Mouse (Mus musculus): ENCODE results near the gene Dock6. TPM values are rescaled to one million over a fixed set of nuclear protein-coding genes. Genes with fewer than 3 reads are reported as not detected.
"Not testable (repeated sequence)": the region's sequence is repeated elsewhere in the genome, so short reads cannot be mapped to it uniquely, and the experiment has no call there.

The Dock6 gene
- total and polyA plus RNA-seq, 3 experiments, result 5.0 to 21.3 TPM; not detected in 1

DNA sequence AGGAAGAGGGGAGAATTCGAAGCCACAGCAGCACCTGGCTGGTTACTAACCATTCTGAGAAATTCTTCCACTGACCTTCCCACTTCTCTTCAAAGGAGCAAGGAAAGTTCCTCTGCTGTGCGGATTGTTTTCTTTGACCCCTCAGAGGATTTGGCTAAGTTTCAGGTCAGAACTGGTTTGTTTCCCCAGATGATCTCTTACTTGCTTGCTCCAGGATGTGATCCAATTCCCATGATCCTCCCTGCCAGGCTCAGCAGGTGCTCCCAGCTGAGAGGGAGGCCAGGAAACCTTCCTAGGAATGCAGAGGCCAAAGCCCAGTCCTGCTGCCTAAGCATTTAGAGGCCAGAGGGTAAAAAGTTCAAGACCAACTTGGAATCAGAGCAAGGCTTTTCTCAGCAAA, 14.2 kb upstream of the Dock6 start:
- H3K4me3 ChIP-seq (ENCODE audit: control insufficient read depth in 1 of 2, insufficient read depth in 1 of 2, low read depth in 2 of 2, low read length in 2 of 2), result no peak overlapping the region
- no peaks in the 10 kb centered on the region for H3K9me3 ChIP-seq (replicated peaks; ENCODE audit: insufficient read depth, low read length)
- no peak for DNase-seq (ENCODE audit: low read depth, low spot score)
- H3K27me3 ChIP-seq (ENCODE audit: control insufficient read depth in 1 of 2, insufficient read depth in 2 of 2, low read length in 2 of 2), result peaks cover 7 to 10% of the 10 kb centered on the region in 2 experiments
- H3K36me3 ChIP-seq (ENCODE audit: control insufficient read depth in 1 of 2, insufficient read depth in 2 of 2, low read length in 2 of 2), result no peaks in the 10 kb centered on the region
- H3K79me2 ChIP-seq (ENCODE audit: control insufficient read depth, insufficient read depth, low read length, poor library complexity), result no peaks in the 10 kb centered on the region
- no peaks in the 10 kb centered on the region for H3K4me1 ChIP-seq (ENCODE audit: control insufficient read depth in 1 of 2, insufficient read depth in 2 of 2, low read length in 2 of 2)
- H3K9ac ChIP-seq (ENCODE audit: control insufficient read depth, low read depth, low read length, poor library complexity, severe bottlenecking), result no peak overlapping the region
- TF ChIP-seq RCOR1 (IDR thresholded peaks at IDR 0.05; ENCODE audit: low read depth, low read length) (no peak), TAL1 (IDR thresholded peaks at IDR 0.05; ENCODE audit: low read length) (0 out of 2 replicates have a peak, but pooled peaks have one; percentile 2)
- H3K27ac ChIP-seq (ENCODE audit: control insufficient read depth, low read depth, low read length), result no peak overlapping the region

DNA sequence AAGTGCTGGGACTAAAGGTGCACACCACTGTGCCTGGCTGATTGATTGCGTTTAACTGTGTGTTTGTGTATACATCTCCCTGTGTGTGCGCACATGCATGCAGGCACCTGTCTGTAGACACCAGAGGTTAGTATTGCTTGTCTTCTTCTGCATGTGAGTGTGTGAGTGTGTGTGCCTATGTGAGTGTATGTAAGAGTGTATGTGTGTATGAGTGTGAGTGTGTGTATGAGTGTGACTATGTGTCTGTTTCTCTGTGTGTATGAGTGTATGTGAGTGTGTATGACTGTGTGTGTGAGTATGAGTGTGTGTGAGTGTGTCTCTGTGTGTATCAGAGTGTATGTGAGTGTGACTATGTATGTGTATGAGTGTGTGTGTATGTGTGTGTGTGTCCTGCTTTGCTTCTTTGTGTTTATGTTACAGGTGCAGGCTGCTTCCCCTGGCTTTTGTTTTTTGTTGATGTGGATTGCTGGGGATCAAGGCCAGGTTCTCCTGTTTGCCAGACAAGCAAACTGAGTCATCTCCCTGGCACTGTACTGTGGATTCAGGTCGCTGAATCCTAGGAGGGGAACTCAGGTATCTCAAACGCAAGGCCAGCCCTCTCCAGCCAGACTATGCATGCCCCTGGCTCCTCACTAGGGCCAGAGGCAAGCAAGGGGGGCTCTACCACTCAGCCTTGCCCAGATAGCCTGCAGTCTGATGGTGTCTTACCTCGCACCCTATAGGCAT, 13.4 kb upstream of the Dock6 start:
- H3K27me3 ChIP-seq (ENCODE audit: control insufficient read depth in 1 of 2, insufficient read depth in 2 of 2, low read length in 2 of 2), result peaks cover 5 to 8% of the 10 kb centered on the region in 2 experiments
- H3K9ac ChIP-seq (ENCODE audit: control insufficient read depth, low read depth, low read length, poor library complexity, severe bottlenecking), result no peak overlapping the region
- no peaks in the 10 kb centered on the region for H3K36me3 ChIP-seq (ENCODE audit: control insufficient read depth in 1 of 2, insufficient read depth in 2 of 2, low read length in 2 of 2)
- no peak overlapping the region for H3K4me3 ChIP-seq (ENCODE audit: control insufficient read depth in 1 of 2, insufficient read depth in 1 of 2, low read depth in 2 of 2, low read length in 2 of 2)
- H3K79me2 ChIP-seq (ENCODE audit: control insufficient read depth, insufficient read depth, low read length, poor library complexity), result no peaks in the 10 kb centered on the region
- TF ChIP-seq RCOR1 (IDR thresholded peaks at IDR 0.05; ENCODE audit: low read depth, low read length) (no peak), POLR2AphosphoS5 (IDR thresholded peaks at IDR 0.05; ENCODE audit: borderline replicate concordance, low read depth, low read length) (peak; percentile 73; the same call in 1 of the 2 replicates), POLR2A (IDR thresholded peaks at IDR 0.05; ENCODE audit: control insufficient read depth in 1 of 2, insufficient read depth in 1 of 2, low read depth in 1 of 2, low read length in 2 of 2, poor library complexity in 1 of 2) (no peak), MXI1 (IDR thresholded peaks at IDR 0.05; ENCODE audit: low read depth, low read length) (no peak)
- no peaks in the 10 kb centered on the region for H3K4me1 ChIP-seq (ENCODE audit: control insufficient read depth in 1 of 2, insufficient read depth in 2 of 2, low read length in 2 of 2)
- no peak overlapping the region for H3K27ac ChIP-seq (ENCODE audit: control insufficient read depth, low read depth, low read length)
- H3K9me3 ChIP-seq (replicated peaks; ENCODE audit: insufficient read depth, low read length), result 0 out of 2 replicates have a peak, but pooled peaks cover 2% of the 10 kb centered on the region
- no peak for DNase-seq (ENCODE audit: low read depth, low spot score)

DNA sequence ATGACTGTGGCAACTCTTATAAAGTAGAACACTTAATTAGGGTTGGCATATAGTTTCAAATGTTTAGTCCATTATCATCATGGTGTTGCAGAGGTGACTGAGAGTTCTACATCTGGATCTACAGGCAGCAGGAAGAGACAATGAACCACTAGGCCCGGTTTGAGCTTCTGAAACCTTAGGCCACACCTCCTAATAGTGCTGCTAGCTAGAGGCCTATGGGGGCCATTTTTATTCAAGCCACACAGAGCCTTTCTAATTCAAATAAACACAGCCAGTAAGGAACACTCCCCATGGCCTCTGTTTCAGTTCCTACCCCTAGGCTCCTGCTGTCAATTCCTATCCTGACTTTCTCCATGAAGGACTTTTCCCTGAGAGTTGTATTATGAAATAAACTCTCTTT, 9.7 kb upstream of the Dock6 start:
- H3K27ac ChIP-seq (ENCODE audit: control insufficient read depth, low read depth, low read length), result no peak overlapping the region

DNA sequence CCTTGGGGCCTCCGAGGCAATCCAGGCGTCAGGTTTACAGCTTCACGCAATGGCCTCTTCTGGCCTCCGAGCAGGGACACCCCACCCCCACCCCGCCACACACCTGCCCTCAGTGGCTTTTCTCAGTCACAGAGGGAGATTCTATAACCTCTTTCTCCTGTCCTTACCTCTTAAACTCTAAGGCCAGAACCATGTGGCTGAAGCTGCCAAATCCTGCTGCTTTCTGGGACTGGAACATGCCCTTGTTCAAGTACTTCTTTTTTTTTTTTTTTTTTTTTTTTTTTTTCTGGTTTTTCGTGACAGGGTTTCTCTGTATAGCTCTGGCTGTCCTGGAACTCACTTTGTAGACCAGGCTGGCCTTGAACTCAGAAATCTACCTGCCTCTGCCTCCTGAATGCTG, 7.9 kb upstream of the Dock6 start:
- not testable (repeated sequence) for H3K9ac ChIP-seq (ENCODE audit: control insufficient read depth, low read depth, low read length, poor library complexity, severe bottlenecking); H3K4me1 ChIP-seq (ENCODE audit: control insufficient read depth in 1 of 2, insufficient read depth in 2 of 2, low read length in 2 of 2)

More for the DNA sequence above, 9.7 kb upstream of the Dock6 start:
- no peaks in the 10 kb centered on the region for H3K79me2 ChIP-seq (ENCODE audit: control insufficient read depth, insufficient read depth, low read length, poor library complexity)
- no peak overlapping the region for H3K4me3 ChIP-seq (ENCODE audit: control insufficient read depth in 1 of 2, insufficient read depth in 1 of 2, low read depth in 2 of 2, low read length in 2 of 2)
- no peaks in the 10 kb centered on the region for H3K36me3 ChIP-seq (ENCODE audit: control insufficient read depth in 1 of 2, insufficient read depth in 2 of 2, low read length in 2 of 2)
- H3K9me3 ChIP-seq (replicated peaks; ENCODE audit: insufficient read depth, low read length), result 0 out of 2 replicates have a peak, but pooled peaks cover 2% of the 10 kb centered on the region
- DNase-seq (ENCODE audit: low read depth, low spot score), result no peak
- TF ChIP-seq MEF2A (IDR thresholded peaks at IDR 0.05; ENCODE audit: extremely low read depth, insufficient replicate concordance, low read depth, low read length, poor library complexity, severe bottlenecking), result no peak
- H3K4me1 ChIP-seq (ENCODE audit: control insufficient read depth in 1 of 2, insufficient read depth in 2 of 2, low read length in 2 of 2), result no peaks in the 10 kb centered on the region
- no peak overlapping the region for H3K9ac ChIP-seq (ENCODE audit: control insufficient read depth, low read depth, low read length, poor library complexity, severe bottlenecking)
- peaks cover 5 to 9% of the 10 kb centered on the region in 2 experiments for H3K27me3 ChIP-seq (ENCODE audit: control insufficient read depth in 1 of 2, insufficient read depth in 2 of 2, low read length in 2 of 2)

More for the DNA sequence above, 7.9 kb upstream of the Dock6 start:
- H3K27me3 ChIP-seq (ENCODE audit: control insufficient read depth in 1 of 2, insufficient read depth in 2 of 2, low read length in 2 of 2); DNase-seq (ENCODE audit: low read depth, low spot score); H3K79me2 ChIP-seq (ENCODE audit: control insufficient read depth, insufficient read depth, low read length, poor library complexity); H3K36me3 ChIP-seq (ENCODE audit: control insufficient read depth in 1 of 2, insufficient read depth in 2 of 2, low read length in 2 of 2); H3K27ac ChIP-seq (ENCODE audit: control insufficient read depth, low read depth, low read length); H3K4me3 ChIP-seq (ENCODE audit: control insufficient read depth in 1 of 2, insufficient read depth in 1 of 2, low read depth in 2 of 2, low read length in 2 of 2); H3K9me3 ChIP-seq (replicated peaks; ENCODE audit: insufficient read depth, low read length): not testable (repeated sequence)
- peak; percentile 75 for TF ChIP-seq ZNF384 (IDR thresholded peaks at IDR 0.05; ENCODE audit: low read depth, low read length)
